Mouse (Mus musculus) erythroid progenitor cell, adult 5-6 weeks (primary cell): ENCODE measurements around the gene Btbd7. TPM values are rescaled to one million over a fixed set of nuclear protein-coding genes. Genes with fewer than 3 reads are reported as not detected.
A peak's percentile ranks its signal among the peaks of the same experiment; 100 is the strongest.

Experiments
- ATAC-seq: replicated peaks from 2 replicates; pipeline ENCODE4 v1.8.0; 2016; ENCODE audit warnings: moderate number of reproducible peaks, mild to moderate bottlenecking, moderate TSS enrichment, inconsistent platforms; ENCODE audit not compliant: poor library complexity, low FRiP score, severe bottlenecking
- total RNA-seq, 2 experiments: library from RNA; stranded (forward) in 1 of 2; stranded (reverse) in 1 of 2; fragments of 150-400 nt in 1 of 2; fragments of 186-747, 209-891 nt in 1 of 2; gene quantifications; 2 replicates each; pipeline versions ENCODE4 v1.2.3 to v1.2.4; 2015 to 2017; ENCODE audit warnings: low replicate concordance in 2 of 2

The Btbd7 gene
- total RNA-seq (2015; ENCODE audit: low replicate concordance), result 37.8 and 41.5 TPM in 2 replicates
- 42.5 and 43.9 TPM in 2 replicates for total RNA-seq (2017; ENCODE audit: low replicate concordance)

GRCm38 (mm10) chr12:102878031-102878823 lies at the start of gene Btbd7:
TSS of gene Btbd7 (minus strand) at chr12:102878471.
- ATAC-seq, result peak; percentile 88

- no peak for ATAC-seq
Observed at GRCm38 (mm10) chr12:102916073-102916472, 37.8 kb upstream of the Btbd7 start.

GRCm38 (mm10) chr12:102908191-102908590 lies 29.9 kb upstream of the Btbd7 start:
- ATAC-seq, result no peak

- ATAC-seq, result no peak
Observed at GRCm38 (mm10) chr12:102899091-102899490, 20.8 kb upstream of the Btbd7 start, which contains the start of gene Cox8c. TSS of gene Cox8c (plus strand) at chr12:102899316.

GRCm38 (mm10) chr12:102888568-102888967 lies 10.3 kb upstream of the Btbd7 start:
- no peak for ATAC-seq

GRCm38 (mm10) chr12:102887366-102887765 lies 9.1 kb upstream of the Btbd7 start:
- ATAC-seq, result no peak

- no peak for ATAC-seq
Observed at GRCm38 (mm10) chr12:102885735-102886134, 7.5 kb upstream of the Btbd7 start.

GRCm38 (mm10) chr12:102878901-102879300 lies 630 bp upstream of the Btbd7 start:
- no peak for ATAC-seq

- peak; percentile 51 for ATAC-seq
Observed at GRCm38 (mm10) chr12:102877301-102878030, 805 bp downstream of the Btbd7 start.

- ATAC-seq, result no peak
Observed at GRCm38 (mm10) chr12:102870527-102870926, 7.7 kb downstream of the Btbd7 start.

GRCm38 (mm10) chr12:102869802-102870201 lies 8.5 kb downstream of the Btbd7 start:
- no peak for ATAC-seq

- ATAC-seq, result no peak
Observed at GRCm38 (mm10) chr12:102860806-102861205, 17.5 kb downstream of the Btbd7 start.

GRCm38 (mm10) chr12:102838271-102838670 lies 40.0 kb downstream of the Btbd7 start:
- ATAC-seq, result no peak

- no peak for ATAC-seq
Observed at GRCm38 (mm10) chr12:102832746-102833300, 45.4 kb downstream of the Btbd7 start.

GRCm38 (mm10) chr12:102831888-102832287 lies 46.4 kb downstream of the Btbd7 start:
- ATAC-seq, result no peak

GRCm38 (mm10) chr12:102827119-102827518 lies 51.2 kb downstream of the Btbd7 start:
- no peak for ATAC-seq

GRCm38 (mm10) chr12:102826399-102826798 lies 51.9 kb downstream of the Btbd7 start:
- ATAC-seq, result no peak

GRCm38 (mm10) chr12:102814858-102815257 lies 63.4 kb downstream of the Btbd7 start:
- ATAC-seq, result no peak

- ATAC-seq, result no peak
Observed at GRCm38 (mm10) chr12:102799528-102799927, 78.7 kb downstream of the Btbd7 start.

- 0 out of 2 replicates have a peak, but pooled peaks have one; percentile 19 for ATAC-seq
Observed at GRCm38 (mm10) chr12:102787927-102788326, 90.3 kb downstream of the Btbd7 start.
